Mouse (Mus musculus): Measurements from ENCODE around the gene Gramd1c. TPM values are rescaled to one million over a fixed set of nuclear protein-coding genes. Genes with fewer than 3 reads are reported as not detected.

Gene Gramd1c
- polyA plus RNA-seq, 1 experiment, result 0.62 TPM

DNA sequence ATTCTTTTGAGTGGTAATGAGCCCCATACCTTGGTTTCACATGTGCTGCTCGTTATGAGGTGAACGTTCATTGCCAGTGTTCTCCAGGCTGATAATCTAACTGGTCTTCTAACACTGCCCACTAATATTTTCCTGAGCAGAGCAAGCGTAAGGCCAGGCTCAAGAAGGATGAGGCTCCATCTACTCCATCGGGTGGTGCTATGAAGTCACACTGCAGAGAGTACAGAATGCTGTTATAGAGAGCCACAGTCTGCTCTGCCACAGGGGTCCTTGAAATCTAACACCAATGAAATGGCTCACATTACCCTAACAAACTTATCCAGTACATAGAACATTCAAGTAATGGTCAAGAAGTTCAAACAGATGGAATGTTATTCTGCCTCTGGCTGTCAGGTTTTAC is 105.1 kb downstream of the Gramd1c start:
- no peaks in the 10 kb centered on the region for H3K27me3 ChIP-seq (ENCODE audit: control insufficient read depth, insufficient read depth, low read length)
- no peak for DNase-seq
- H3K36me3 ChIP-seq (ENCODE audit: control insufficient read depth, insufficient read depth, low read length), result no peaks in the 10 kb centered on the region

DNA sequence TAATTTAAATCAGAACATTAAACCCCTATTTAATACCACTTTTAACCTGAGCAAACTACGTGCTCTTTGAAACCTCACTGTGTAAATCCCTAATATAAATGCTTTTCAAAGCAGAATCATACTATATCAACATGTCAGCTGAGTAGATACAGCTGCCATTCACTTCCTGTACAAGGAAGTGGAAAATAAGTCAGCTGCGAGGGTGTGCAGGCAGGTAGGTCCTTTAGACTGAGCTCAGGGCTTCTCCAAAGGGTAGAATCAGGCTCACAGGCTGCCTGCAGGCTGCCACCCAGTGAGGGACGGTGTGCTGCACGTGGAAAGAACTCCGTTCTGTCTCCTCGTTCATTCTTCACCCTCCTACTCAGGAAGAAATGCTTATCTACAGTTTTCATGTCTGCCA is 108.2 kb downstream of the Gramd1c start:
- H3K27me3 ChIP-seq (ENCODE audit: control insufficient read depth, insufficient read depth, low read length), result no peaks in the 10 kb centered on the region
- no peak for DNase-seq
- WGBS, result 45% methylated on average over 6 of the region's 6 CpGs
- no peak for TF ChIP-seq CTCF (IDR thresholded peaks at IDR 0.05; ENCODE audit: borderline replicate concordance, control insufficient read depth, extremely low read depth, insufficient read depth, low read length, poor library complexity)
- TF ChIP-seq POLR2A (IDR thresholded peaks at IDR 0.05; ENCODE audit: control insufficient read depth, extremely low read depth, insufficient read depth, low read length, poor library complexity), result no peak
- H3K4me1 ChIP-seq (replicated peaks; ENCODE audit: control insufficient read depth, insufficient read depth, low read length), result peaks cover 2% of the 10 kb centered on the region; the same call in 1 of the 2 replicates
- no peak overlapping the region for H3K27ac ChIP-seq (ENCODE audit: control insufficient read depth, insufficient read depth, low read length)
- H3K36me3 ChIP-seq (ENCODE audit: control insufficient read depth, insufficient read depth, low read length), result no peaks in the 10 kb centered on the region
- H3K4me3 ChIP-seq (ENCODE audit: control insufficient read depth, insufficient read depth, low read length), result no peak overlapping the region

More for the DNA sequence above, 105.1 kb downstream of the Gramd1c start:
- Histone ChIP-seq H3K27ac (ENCODE audit: control insufficient read depth, insufficient read depth, low read length) (no peak overlapping the region), H3K4me1 (replicated peaks; ENCODE audit: control insufficient read depth, insufficient read depth, low read length) (peaks cover 2% of the 10 kb centered on the region; the same call in 1 of the 2 replicates), H3K4me3 (ENCODE audit: control insufficient read depth, insufficient read depth, low read length) (no peak overlapping the region)
- TF ChIP-seq CTCF (IDR thresholded peaks at IDR 0.05; ENCODE audit: borderline replicate concordance, control insufficient read depth, extremely low read depth, insufficient read depth, low read length, poor library complexity) (no peak), POLR2A (IDR thresholded peaks at IDR 0.05; ENCODE audit: control insufficient read depth, extremely low read depth, insufficient read depth, low read length, poor library complexity) (no peak)
- WGBS, result 95% methylated on average over 4 of the region's 4 CpGs

DNA sequence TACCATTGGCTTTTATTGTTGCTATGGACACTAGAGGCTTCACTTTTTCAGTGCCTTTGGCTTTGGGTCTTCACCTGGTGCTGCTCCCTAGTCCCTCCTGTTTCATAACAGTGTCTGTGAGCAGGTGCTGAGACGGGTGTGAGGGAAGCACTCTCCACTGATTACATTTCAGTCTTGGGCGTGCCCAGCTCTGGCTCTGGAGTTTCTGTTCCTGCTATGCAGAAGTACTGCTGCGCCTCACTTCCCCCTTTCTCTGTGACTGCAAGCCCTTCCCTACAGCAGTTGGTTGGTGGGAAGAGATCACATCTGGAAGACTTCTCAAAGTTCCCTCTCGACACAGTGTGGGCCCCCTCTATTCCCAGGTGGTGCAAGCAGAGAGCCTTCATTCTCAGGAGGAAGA is 111.6 kb downstream of the Gramd1c start:
- 49% methylated on average over 4 of the region's 4 CpGs for WGBS
- no peaks in the 10 kb centered on the region for H3K27me3 ChIP-seq (ENCODE audit: control insufficient read depth, insufficient read depth, low read length)

DNA sequence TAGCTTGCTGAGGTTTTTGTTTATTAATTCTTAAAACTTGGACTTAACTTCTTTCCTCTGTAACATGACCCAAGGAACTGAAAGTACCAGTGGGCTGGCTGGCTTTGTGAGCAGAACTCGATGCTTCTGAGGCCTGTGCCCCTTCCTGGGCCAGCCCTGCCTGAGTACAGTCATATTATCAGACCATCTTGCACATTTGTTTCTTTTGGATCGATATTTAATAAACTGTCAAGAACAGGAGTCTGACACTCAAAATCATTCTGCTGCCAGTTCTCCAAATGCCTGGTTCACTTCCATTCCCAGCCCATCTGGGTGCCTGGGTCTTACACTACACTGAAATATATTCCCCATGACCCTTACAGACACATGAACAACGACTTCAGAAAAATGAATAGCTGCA is 117.3 kb downstream of the Gramd1c start:
- WGBS, result 94% methylated on average over 3 of the region's 3 CpGs
- DNase-seq, result no peak
- H3K27me3 ChIP-seq (ENCODE audit: control insufficient read depth, insufficient read depth, low read length), result no peaks in the 10 kb centered on the region
- H3K4me1 ChIP-seq (replicated peaks; ENCODE audit: control insufficient read depth, insufficient read depth, low read length), result no peaks in the 10 kb centered on the region
- no peak overlapping the region for H3K27ac ChIP-seq (ENCODE audit: control insufficient read depth, insufficient read depth, low read length)
- TF ChIP-seq CTCF (IDR thresholded peaks at IDR 0.05; ENCODE audit: borderline replicate concordance, control insufficient read depth, extremely low read depth, insufficient read depth, low read length, poor library complexity), result no peak
- H3K36me3 ChIP-seq (ENCODE audit: control insufficient read depth, insufficient read depth, low read length), result no peaks in the 10 kb centered on the region
- H3K4me3 ChIP-seq (ENCODE audit: control insufficient read depth, insufficient read depth, low read length), result no peak overlapping the region

More for the DNA sequence above, 111.6 kb downstream of the Gramd1c start:
- H3K27ac ChIP-seq (ENCODE audit: control insufficient read depth, insufficient read depth, low read length), result no peak overlapping the region
- H3K4me3 ChIP-seq (ENCODE audit: control insufficient read depth, insufficient read depth, low read length), result no peak overlapping the region
- peaks cover 2% of the 10 kb centered on the region; the same call in 1 of the 2 replicates for H3K4me1 ChIP-seq (replicated peaks; ENCODE audit: control insufficient read depth, insufficient read depth, low read length)
- DNase-seq, result no peak
- no peak for TF ChIP-seq POLR2A (IDR thresholded peaks at IDR 0.05; ENCODE audit: control insufficient read depth, extremely low read depth, insufficient read depth, low read length, poor library complexity)
- TF ChIP-seq CTCF (IDR thresholded peaks at IDR 0.05; ENCODE audit: borderline replicate concordance, control insufficient read depth, extremely low read depth, insufficient read depth, low read length, poor library complexity), result no peak
- H3K36me3 ChIP-seq (ENCODE audit: control insufficient read depth, insufficient read depth, low read length), result no peaks in the 10 kb centered on the region

GRCm38 (mm10) chr16:43945351-43945750 is 117.8 kb downstream of the Gramd1c start:
- Histone ChIP-seq H3K27ac (ENCODE audit: control insufficient read depth, insufficient read depth, low read length) (no peak overlapping the region), H3K27me3 (ENCODE audit: control insufficient read depth, insufficient read depth, low read length) (no peaks in the 10 kb centered on the region), H3K4me3 (ENCODE audit: control insufficient read depth, insufficient read depth, low read length) (no peak overlapping the region), H3K36me3 (ENCODE audit: control insufficient read depth, insufficient read depth, low read length) (no peaks in the 10 kb centered on the region), H3K4me1 (replicated peaks; ENCODE audit: control insufficient read depth, insufficient read depth, low read length) (no peaks in the 10 kb centered on the region)
- TF ChIP-seq CTCF (IDR thresholded peaks at IDR 0.05; ENCODE audit: borderline replicate concordance, control insufficient read depth, extremely low read depth, insufficient read depth, low read length, poor library complexity), result no peak
- no peak for TF ChIP-seq POLR2A (IDR thresholded peaks at IDR 0.05; ENCODE audit: control insufficient read depth, extremely low read depth, insufficient read depth, low read length, poor library complexity)
- DNase-seq, result no peak
- WGBS, result 98% methylated on average over 3 of the region's 3 CpGs

GRCm38 (mm10) chr16:43940846-43941245 is 122.3 kb downstream of the Gramd1c start:
- Histone ChIP-seq H3K4me1 (replicated peaks; ENCODE audit: control insufficient read depth, insufficient read depth, low read length) (no peaks in the 10 kb centered on the region), H3K36me3 (ENCODE audit: control insufficient read depth, insufficient read depth, low read length) (no peaks in the 10 kb centered on the region), H3K4me3 (ENCODE audit: control insufficient read depth, insufficient read depth, low read length) (no peak overlapping the region), H3K27ac (ENCODE audit: control insufficient read depth, insufficient read depth, low read length) (no peak overlapping the region), H3K27me3 (ENCODE audit: control insufficient read depth, insufficient read depth, low read length) (no peaks in the 10 kb centered on the region)
- no peak for DNase-seq
- 97% methylated on average over 4 of the region's 4 CpGs for WGBS
- TF ChIP-seq CTCF (IDR thresholded peaks at IDR 0.05; ENCODE audit: borderline replicate concordance, control insufficient read depth, extremely low read depth, insufficient read depth, low read length, poor library complexity) (no peak), POLR2A (IDR thresholded peaks at IDR 0.05; ENCODE audit: control insufficient read depth, extremely low read depth, insufficient read depth, low read length, poor library complexity) (no peak)

DNA sequence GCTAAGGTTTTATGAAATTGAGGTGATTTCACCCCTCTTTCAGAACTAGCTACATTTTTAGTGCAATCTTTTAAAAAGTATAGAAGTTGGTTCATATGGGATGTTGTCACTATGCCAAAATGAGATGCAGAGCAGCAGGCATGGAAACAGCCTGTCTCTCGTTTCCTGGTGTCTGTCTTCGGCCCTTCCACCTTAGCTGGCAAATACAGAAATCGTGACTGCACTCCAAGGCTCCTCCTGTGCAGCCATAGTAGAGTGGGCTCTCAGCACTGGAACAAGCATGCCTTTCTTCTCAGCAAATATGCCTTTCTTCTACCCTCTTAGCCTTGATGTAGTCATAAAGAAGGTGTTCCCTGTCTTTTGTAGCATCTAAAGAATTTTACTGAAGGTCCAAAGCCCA is 127.3 kb downstream of the Gramd1c start:
- no peaks in the 10 kb centered on the region for H3K4me1 ChIP-seq (replicated peaks; ENCODE audit: control insufficient read depth, insufficient read depth, low read length)
- no peaks in the 10 kb centered on the region for H3K36me3 ChIP-seq (ENCODE audit: control insufficient read depth, insufficient read depth, low read length)
- WGBS, result 89% methylated on average over 3 of the region's 3 CpGs
- H3K4me3 ChIP-seq (ENCODE audit: control insufficient read depth, insufficient read depth, low read length), result no peak overlapping the region
- no peak for DNase-seq
- TF ChIP-seq POLR2A (IDR thresholded peaks at IDR 0.05; ENCODE audit: control insufficient read depth, extremely low read depth, insufficient read depth, low read length, poor library complexity) (no peak), CTCF (IDR thresholded peaks at IDR 0.05; ENCODE audit: borderline replicate concordance, control insufficient read depth, extremely low read depth, insufficient read depth, low read length, poor library complexity) (no peak)
- no peak overlapping the region for H3K27ac ChIP-seq (ENCODE audit: control insufficient read depth, insufficient read depth, low read length)
- H3K27me3 ChIP-seq (ENCODE audit: control insufficient read depth, insufficient read depth, low read length), result no peaks in the 10 kb centered on the region
